Mouse (Mus musculus) common myeloid progenitor, adult 5-6 weeks (primary cell): ENCODE data around the gene Pias1. TPM values are rescaled to one million over a fixed set of nuclear protein-coding genes. Genes with fewer than 3 reads are reported as not detected.
"Not testable (repeated sequence)": the region's sequence is repeated elsewhere in the genome, so short reads cannot be mapped to it uniquely, and the experiment has no call there.

Experiments
- ATAC-seq: replicated peaks from 2 replicates; pipeline ENCODE4 v1.8.0; 2016; ENCODE audit warnings: low read depth, mild to moderate bottlenecking, moderate TSS enrichment, inconsistent platforms; ENCODE audit not compliant: poor library complexity, severe bottlenecking
- total RNA-seq: library from RNA; stranded (forward); fragments of 200-1000, 187-1606 nt; gene quantifications from 2 replicates; pipeline ENCODE4 v1.2.3, GENCODE M21; 2017

The Pias1 gene
- total RNA-seq, 1 experiment from 2014 or later, result 49.8 TPM

GRCm38 (mm10) chr9:62945346-62945745, 42.4 kb downstream of the Pias1 start:
- ATAC-seq, result no peak

- ATAC-seq, result no peak
These were observed 43.7 kb downstream of the Pias1 start for GRCm38 (mm10) chr9:62944063-62944462.

DNA sequence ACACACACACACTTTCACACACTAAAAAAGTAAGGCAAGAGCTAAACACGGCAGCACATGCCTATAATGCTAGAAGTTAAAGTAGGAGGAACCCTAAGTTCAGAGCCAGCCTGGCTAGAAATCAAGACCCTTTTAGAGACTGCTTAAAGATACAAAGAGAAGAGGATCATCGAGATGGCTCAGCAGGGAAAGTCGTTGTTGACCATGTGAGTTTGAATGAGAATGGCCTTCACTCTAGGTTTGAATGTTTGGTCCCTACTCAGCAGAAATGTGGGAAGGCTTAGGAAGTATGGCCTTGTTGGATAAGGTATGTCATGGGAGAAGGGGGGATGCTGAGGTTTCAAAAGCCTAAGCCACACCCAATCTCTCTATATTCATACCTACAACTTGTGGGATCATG, 46.8 kb downstream of the Pias1 start:
- no peak for ATAC-seq

- ATAC-seq, result no peak
These were observed 51.9 kb downstream of the Pias1 start for GRCm38 (mm10) chr9:62935854-62936253.

DNA sequence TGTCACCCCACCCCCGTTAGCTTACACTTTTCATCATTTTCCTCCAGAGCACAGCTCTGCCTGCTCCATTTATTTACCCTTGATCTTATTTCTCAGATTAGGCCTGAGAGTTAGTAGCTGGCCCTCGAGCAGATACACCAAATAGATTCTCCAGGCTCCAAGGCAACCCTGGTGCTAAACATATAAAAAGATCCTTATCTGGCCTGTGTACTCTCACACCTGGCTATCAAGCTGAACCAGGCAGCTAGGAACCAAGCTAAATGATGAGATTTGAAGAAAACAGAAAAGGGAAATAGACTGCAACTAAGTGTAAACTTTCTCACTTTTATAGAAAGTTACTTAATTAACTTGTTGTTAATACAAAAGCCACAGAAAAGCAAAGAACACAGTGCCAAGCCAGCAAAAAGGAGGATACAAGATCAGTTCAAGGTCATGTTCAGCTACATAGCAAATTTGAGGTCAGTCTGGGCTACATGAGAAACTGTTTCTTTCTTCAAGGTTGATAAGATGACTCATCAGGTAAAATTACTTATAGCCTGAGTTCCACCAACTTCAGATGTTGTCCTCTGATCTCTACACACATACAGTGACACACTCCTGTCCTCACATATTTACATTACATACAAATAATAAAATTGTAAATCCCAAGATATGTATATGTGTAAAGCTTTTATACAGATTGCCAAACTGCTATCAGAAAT, 52.9 kb downstream of the Pias1 start:
- ATAC-seq, result no peak

- peak; percentile 68 for ATAC-seq
These were observed 55.0 kb downstream of the Pias1 start for GRCm38 (mm10) chr9:62932575-62933339.

DNA sequence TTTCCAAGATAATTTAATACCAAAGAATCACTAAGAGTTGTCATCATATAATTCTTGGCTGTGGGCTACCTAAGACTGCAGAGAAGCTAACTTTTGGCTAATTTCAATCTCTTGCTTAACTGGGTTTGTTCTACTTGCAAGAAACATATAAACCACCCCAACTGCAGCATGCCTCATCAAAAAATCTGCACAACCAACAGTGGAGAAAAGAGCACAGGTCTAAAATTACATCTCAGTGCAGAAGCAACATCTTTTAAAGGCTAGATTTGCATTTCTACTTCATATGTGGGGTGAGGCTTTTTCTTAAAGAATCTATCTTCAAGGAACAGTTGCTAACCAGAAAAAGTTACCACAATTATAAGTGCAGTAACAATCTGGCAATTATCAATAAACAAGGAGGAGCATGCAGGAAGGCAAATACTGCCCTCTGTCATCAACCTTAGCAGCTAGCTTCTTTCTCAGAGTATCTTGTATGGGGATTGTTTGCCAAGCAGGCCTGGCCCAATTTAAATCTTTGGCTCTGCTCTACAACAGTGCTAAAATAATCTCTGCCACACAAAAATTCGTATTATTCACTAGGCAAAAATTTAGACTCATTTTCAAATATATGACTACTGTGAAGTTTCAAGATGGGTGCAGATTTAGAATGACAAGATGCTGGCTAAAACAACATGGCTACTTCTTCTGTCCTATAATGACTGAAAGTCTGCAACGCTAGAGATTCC, 62.7 kb downstream of the Pias1 start:
- no peak for ATAC-seq

- 0 out of 2 replicates have a peak, but pooled peaks have one; percentile 45 for ATAC-seq
These were observed 66.8 kb downstream of the Pias1 start for GRCm38 (mm10) chr9:62920877-62921276.

DNA sequence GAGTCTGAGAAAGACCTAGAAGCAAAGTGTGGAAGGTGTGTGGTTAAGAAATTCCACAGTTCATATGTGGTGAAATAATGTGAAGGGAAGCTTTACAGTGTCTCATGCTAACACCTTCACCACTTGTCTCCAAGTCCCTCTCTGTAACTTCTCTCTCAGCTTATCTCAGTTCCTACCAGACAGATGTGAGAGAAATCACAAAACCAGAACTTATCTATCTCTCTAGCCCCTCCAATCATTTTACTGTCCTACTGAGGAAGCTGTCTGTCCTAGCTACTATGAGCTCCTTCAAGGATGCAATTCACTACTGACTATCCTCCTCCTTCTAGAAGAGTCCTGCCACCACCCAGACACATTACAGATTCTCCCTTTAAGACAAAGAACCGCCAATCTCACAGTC, 70.7 kb downstream of the Pias1 start:
- no peak for ATAC-seq

DNA sequence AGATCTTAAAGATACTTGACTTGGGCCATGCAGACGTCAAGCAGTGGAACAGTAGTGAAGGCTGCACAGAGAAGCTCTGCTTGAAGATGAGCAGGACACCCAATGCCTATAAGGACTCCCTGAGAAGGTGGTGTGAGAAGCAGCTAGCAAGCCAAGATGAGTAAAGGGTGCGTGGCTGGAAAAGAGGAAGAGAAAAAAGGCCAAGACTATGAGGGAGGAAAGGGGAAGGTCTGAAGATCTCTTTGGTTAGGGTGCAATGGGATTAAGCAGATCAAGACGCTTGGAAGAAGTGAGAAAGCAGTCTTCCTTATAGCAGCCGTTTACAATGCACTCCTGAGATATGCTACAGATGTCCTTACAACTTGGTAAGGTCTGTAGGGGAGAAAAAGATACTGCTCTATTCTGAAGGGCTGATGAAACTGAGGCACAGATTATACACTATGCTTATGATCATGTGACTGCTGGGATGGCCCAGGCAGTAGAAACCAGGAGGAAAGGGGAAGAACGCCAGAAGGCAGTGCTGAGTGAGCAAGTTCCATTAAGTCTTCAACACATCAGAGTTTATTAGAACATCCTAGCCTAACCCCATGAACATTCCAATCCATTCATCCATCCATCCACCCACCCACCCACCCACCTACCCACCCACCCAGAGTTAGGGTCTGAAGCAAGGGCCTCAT, 74.2 kb downstream of the Pias1 start:
- ATAC-seq, result peak; percentile 50; the same call in 1 of the 2 replicates

GRCm38 (mm10) chr9:62905039-62905438, 82.7 kb downstream of the Pias1 start:
- no peak for ATAC-seq

GRCm38 (mm10) chr9:62903841-62904240, 83.9 kb downstream of the Pias1 start:
- ATAC-seq, result 0 out of 2 replicates have a peak, but pooled peaks have one; percentile 42

GRCm38 (mm10) chr9:62901736-62902135, 86.0 kb downstream of the Pias1 start:
- ATAC-seq, result no peak

GRCm38 (mm10) chr9:62894486-62894885, 93.2 kb downstream of the Pias1 start:
- ATAC-seq, result no peak

DNA sequence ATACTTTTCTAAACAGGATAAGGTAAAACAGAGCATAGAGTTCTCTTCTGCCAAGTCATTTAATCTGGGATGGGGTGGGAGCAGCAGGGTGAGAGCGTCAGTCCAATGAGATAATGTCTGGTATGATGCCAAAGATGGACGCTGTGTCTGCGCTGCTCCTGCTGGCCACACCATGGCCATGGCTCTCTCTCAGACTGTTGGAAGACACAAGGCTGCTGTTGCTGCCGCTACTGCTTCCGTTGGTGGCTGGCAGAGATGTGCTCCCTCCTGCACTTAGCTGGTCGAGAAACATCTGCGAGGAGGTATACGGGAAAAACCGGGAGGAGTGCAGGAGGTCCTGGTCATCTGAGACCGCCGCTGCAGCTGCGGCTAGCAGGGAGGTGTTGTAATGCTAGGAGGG, 105.9 kb downstream of the Pias1 start:
- no peak for ATAC-seq

GRCm38 (mm10) chr9:62877825-62878224, 109.9 kb downstream of the Pias1 start:
- no peak for ATAC-seq

DNA sequence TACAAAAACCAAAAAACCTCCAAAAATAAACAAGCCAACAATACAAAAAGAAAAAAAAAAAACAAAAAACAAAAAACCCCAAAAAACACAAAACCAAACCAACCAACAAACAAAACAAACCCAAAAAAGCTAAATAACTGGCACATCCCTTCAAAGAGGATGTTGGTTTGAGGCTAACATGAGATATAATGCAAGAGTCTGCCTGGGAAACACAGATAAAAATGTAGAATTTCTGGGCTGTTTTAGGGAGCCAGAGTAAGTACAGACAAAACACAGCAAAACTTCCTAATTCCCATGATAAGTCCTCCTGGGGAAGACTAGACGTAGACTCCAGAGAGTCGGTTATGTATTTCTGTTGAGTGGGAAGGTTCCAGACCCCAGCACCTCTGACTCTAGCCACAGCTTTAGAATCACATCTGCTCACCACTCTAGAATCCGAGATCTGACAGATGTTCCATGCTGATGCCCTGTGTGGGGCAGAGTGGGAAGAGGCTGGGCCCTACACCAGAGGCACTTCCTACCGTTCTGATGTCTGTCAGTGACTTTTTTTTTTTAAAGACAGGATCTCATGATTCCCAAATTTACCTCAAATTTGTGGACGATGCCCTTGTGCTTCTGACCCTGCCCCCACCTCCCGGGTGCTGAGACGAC, 110.6 kb downstream of the Pias1 start:
- ATAC-seq, result peak; percentile 76

DNA sequence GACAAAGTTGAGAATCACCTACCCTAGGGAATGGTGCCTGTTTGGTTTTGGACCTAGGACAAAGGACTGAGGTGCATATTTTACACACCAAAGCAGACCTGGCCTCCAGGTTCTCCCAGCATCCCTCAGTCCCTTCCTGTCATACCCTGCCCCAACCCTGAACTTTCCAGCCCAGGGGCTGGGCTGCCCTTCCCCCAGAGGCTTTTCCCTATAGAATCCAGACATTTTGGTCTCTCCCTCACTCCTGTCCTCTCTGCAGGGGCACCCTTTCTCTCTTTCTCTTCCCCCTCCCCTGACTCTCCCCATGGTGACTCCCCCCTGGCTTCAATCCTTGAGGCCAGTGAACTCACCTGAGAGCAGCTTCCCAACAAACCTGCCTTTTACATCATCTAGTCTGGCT, 117.0 kb downstream of the Pias1 start:
- ATAC-seq, result no peak

DNA sequence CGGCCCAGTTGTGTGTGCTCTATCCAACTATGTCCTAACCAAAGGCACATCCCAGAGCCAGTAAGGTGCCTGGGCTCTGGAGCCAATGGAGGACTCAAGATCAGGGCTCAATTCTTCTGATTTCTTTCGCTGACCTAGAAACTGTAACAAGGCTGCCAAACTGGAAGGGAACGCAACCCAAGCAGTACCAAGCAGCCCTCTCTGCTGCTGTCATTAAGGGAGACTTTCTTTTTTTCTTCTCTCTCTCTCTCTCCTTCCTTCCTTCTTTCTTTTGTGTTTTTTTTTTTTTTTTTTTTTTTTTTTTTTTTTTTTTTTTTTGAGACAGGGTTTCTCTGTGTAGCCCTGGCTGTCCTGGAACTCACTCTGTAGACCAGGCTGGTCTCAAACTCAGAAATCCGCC, 118.5 kb downstream of the Pias1 start:
- not testable (repeated sequence) for ATAC-seq

DNA sequence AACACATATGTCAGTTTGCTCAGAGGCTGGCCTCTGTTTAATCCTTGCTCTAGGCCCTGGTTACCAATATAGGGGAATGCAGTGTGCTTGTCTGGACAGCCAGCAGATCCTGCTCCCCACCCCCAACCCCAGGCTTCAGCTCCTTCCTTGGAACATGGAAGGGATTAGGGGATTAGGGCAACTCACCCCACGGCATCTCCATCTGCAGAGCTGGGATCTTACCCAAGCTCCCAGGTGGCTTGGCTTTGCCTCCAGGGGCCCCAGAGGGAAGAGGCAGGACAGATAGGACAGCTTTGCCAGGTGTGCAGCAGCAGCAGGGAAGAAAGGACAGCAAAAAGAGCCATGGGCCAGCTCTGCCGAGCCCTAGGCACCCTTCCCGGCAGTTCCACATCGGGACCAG, 126.9 kb downstream of the Pias1 start:
- ATAC-seq, result no peak
